Mouse (Mus musculus) small intestine, adult 2 months (tissue): Measurements from ENCODE around the gene Lim2. TPM values are rescaled to one million over a fixed set of nuclear protein-coding genes. Genes with fewer than 3 reads are reported as not detected.

Experiments used
- H3K27ac ChIP-seq: fragments of 200-500 bp; 2 replicates; pipeline ENCODE4 v1.5.1; 2012; ENCODE audit warnings: low read depth, low read length, control low read depth, inconsistent platforms; ENCODE audit not compliant: insufficient read depth
- H3K27me3 ChIP-seq: fragments of 200-500 bp; 2 replicates; pipeline ENCODE4 v1.6.1; 2012; ENCODE audit warnings: mild to moderate bottlenecking, moderate library complexity, low read length, inconsistent platforms; ENCODE audit not compliant: control insufficient read depth, insufficient read depth
- H3K36me3 ChIP-seq: fragments of 200-500 bp; 2 replicates; pipeline ENCODE4 v1.6.1; 2012; ENCODE audit warnings: mild to moderate bottlenecking, low read length, control low read depth, inconsistent platforms; ENCODE audit not compliant: control insufficient read depth, insufficient read depth
- H3K4me1 ChIP-seq: fragments of 200-500 bp; 2 replicates; pipeline ENCODE4 v1.6.1; 2012; ENCODE audit warnings: low read length, inconsistent platforms, mixed read lengths; ENCODE audit not compliant: control insufficient read depth, insufficient read depth, insufficient read length
- H3K4me3 ChIP-seq: fragments of 200-500 bp; 2 replicates; pipeline ENCODE4 v1.5.1; 2012; ENCODE audit warnings: low read depth, mild to moderate bottlenecking, control low read depth, inconsistent platforms, low read length, moderate library complexity
- CTCF ChIP-seq: fragments of 200-500 bp; IDR thresholded peaks from 2 replicates; pipeline ENCODE4 v1.5.1; 2012; ENCODE audit warnings: low read depth, mild to moderate bottlenecking, control low read depth, inconsistent platforms, low read length, moderate library complexity, mixed read lengths; ENCODE audit not compliant: insufficient replicate concordance, insufficient read length; ENCODE audit errors: extremely low read depth
- POLR2A ChIP-seq: fragments of 200-500 bp; IDR thresholded peaks from 2 replicates; pipeline ENCODE4 v1.6.1; 2012; ENCODE audit warnings: low read depth, mild to moderate bottlenecking, control low read depth, inconsistent platforms, low read length, moderate library complexity
- WGBS: fragments of 180-500 bp; shearing (Covaris S2); methylation state at CpG from one replicate; pipeline ENCODE4 v1.1.7; 2018; 5-methylcytosine and 5-hydroxymethylcytosine counted together
- polyA plus RNA-seq: library from polyadenylated mRNA; depleted of rRNA; stranded (reverse); fragments of >200 nt; gene quantifications from 2 replicates; pipeline ENCODE4 v1.2.3, GENCODE M21; 2012

Lim2 gene
- polyA plus RNA-seq, 1 experiment, result not detected

GRCm38 (mm10) chr7:43434676-43435075, 7.2 kb downstream of the Lim2 start:
- WGBS, result 83% methylated on average over 5 of the region's 5 CpGs

GRCm38 (mm10) chr7:43436341-43437255, 9.1 kb downstream of the Lim2 start, which contains the start of gene Nkg7:
TSS of gene Nkg7 (plus strand) at chr7:43437073.
- Histone ChIP-seq H3K4me3 (peak within 1 kb of the TSS; percentile 45), H3K36me3 (no peaks in the 10 kb centered on the region), H3K4me1 (no peaks in the 10 kb centered on the region), H3K27me3 (no peaks in the 10 kb centered on the region), H3K27ac (peak within 1 kb of the TSS; percentile 49)
- 71% methylated on average over 10 of the region's 10 CpGs for WGBS
- no peak for TF ChIP-seq POLR2A
- TF ChIP-seq CTCF, result no peak

More at GRCm38 (mm10) chr7:43434676-43435075, 7.2 kb downstream of the Lim2 start:
- H3K4me1 ChIP-seq, result no peaks in the 10 kb centered on the region
- TF ChIP-seq CTCF (no peak), POLR2A (no peak)
- no peak overlapping the region for H3K4me3 ChIP-seq
- no peaks in the 10 kb centered on the region for H3K36me3 ChIP-seq
- H3K27me3 ChIP-seq, result no peaks in the 10 kb centered on the region
- H3K27ac ChIP-seq, result no peak overlapping the region

- WGBS, result 65% methylated on average over 4 of the region's 4 CpGs
- Histone ChIP-seq H3K4me1 (no peaks in the 10 kb centered on the region; the same call in 1 of the 2 replicates), H3K36me3 (no peaks in the 10 kb centered on the region), H3K27me3 (no peaks in the 10 kb centered on the region), H3K4me3 (no peak overlapping the region; the same call in 1 of the 2 replicates), H3K27ac (peak overlapping the region; percentile 35; the same call in 1 of the 2 replicates)
- TF ChIP-seq CTCF (no peak), POLR2A (no peak)
Observed at GRCm38 (mm10) chr7:43438611-43439010, 11.1 kb downstream of the Lim2 start.

DNA sequence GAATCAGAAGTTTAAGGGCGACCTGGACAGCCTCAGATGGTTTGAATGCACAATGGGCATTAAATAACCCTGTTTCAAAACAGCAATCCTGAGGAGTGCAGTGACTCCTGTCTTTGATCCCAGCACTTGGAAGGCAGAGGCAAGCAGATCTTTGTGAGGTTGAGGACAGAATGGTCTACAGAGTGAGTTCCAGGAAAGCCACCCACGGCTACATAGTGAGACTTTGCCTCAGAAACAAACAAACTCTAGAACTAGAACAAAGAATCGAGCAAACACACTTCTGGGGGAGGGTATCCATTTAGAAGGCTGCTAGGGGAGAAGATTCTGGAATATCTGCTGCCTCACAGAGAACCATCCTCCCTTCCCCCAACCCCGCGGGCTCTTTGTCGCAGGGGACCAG, 13.0 kb downstream of the Lim2 start, which contains the start of gene Cldnd2:
TSS of gene Cldnd2 (plus strand) at position 301 of the 400 bp plus-strand sequence.
- Histone ChIP-seq H3K27ac (0 out of 2 replicates have a peak within 1 kb of the TSS, but pooled peaks have one; percentile 3), H3K4me3 (no peak within 1 kb of the TSS), H3K4me1 (peaks cover 4% of the 10 kb centered on the region), H3K27me3 (no peaks in the 10 kb centered on the region), H3K36me3 (no peaks in the 10 kb centered on the region)
- TF ChIP-seq POLR2A, result no peak
- TF ChIP-seq CTCF, result no peak
- 78% methylated on average over 6 of the region's 6 CpGs for WGBS

DNA sequence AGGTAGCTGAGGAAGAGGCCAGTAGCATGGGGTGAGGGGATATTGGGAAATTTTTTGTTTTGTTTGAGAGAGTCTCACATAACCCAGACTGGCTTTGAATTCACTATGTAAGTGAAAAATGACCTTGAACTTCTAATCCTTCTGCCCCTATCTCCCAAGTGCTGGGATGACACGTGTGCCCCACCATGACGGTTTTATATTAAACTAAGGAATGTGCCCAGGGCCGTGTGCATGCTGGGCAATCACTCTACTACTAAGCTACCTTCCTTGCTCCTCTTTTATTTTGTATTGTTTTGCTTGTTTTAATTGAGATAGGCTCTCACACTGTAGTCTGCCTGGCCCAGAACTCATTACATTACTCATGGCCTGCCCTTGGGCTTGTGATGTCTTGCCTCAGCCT, 13.6 kb downstream of the Lim2 start:
- Histone ChIP-seq H3K4me1 (peaks cover 4% of the 10 kb centered on the region), H3K27me3 (no peaks in the 10 kb centered on the region), H3K4me3 (no peak overlapping the region), H3K36me3 (no peaks in the 10 kb centered on the region), H3K27ac (no peak overlapping the region)
- WGBS, result 68% methylated on average over 3 of the region's 3 CpGs
- TF ChIP-seq CTCF (no peak), POLR2A (no peak)

DNA sequence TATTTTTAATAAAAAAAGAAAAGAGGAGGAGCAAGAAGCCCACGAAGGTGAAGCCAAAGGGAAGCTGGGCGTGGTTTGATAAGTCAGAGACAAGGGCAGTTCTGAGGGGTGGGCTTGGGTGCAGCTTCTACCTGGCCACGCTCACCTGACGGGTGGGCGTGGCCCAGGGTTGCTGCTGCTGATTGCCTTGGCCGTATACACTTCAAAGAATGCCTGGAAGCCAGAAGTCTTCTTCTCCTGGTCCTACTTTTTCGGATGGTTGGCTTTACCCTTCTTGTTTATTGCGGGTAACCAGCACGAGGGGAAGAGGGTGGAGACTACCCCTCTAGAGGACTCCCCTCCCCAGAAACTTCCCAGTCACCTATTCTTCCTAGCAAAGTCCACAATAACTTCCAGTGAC, 15.2 kb downstream of the Lim2 start:
- Histone ChIP-seq H3K27me3 (no peaks in the 10 kb centered on the region), H3K27ac (peak overlapping the region; percentile 100), H3K4me1 (peaks cover 4% of the 10 kb centered on the region), H3K36me3 (no peaks in the 10 kb centered on the region), H3K4me3 (peak overlapping the region; percentile 95)
- TF ChIP-seq POLR2A (no peak), CTCF (no peak)
- WGBS, result 8% methylated on average over 9 of the region's 9 CpGs
